Mouse (Mus musculus) hematopoietic stem cell, adult 5-6 weeks (primary cell): ENCODE measurements around the gene Ccdc54. TPM values are rescaled to one million over a fixed set of nuclear protein-coding genes. Genes with fewer than 3 reads are reported as not detected.
A peak's percentile ranks its signal among the peaks of the same experiment; 100 is the strongest.

ENCODE experiments used
- ATAC-seq, 2 experiments: fragments of 125-278 bp in 1 of 2; replicated peaks in 1 of 2; 2 replicates each; pipeline ENCODE4 v1.8.0; 2016 to 2017; ENCODE audit warnings: inconsistent platforms in 2 of 2, mild to moderate bottlenecking in 2 of 2, moderate number of reproducible peaks in 2 of 2, low read depth in 1 of 2, moderate TSS enrichment in 1 of 2; ENCODE audit not compliant: low FRiP score in 2 of 2, poor library complexity in 2 of 2, severe bottlenecking in 2 of 2, insufficient read depth in 1 of 2, low TSS enrichment in 1 of 2
- total RNA-seq: library from RNA; stranded (forward); fragments of 172-1452, 232-1000 nt; gene quantifications from 2 replicates; pipeline ENCODE4 v1.2.3, GENCODE M21; 2017

The Ccdc54 gene
- total RNA-seq, 1 experiment from 2014 or later, result not detected

DNA sequence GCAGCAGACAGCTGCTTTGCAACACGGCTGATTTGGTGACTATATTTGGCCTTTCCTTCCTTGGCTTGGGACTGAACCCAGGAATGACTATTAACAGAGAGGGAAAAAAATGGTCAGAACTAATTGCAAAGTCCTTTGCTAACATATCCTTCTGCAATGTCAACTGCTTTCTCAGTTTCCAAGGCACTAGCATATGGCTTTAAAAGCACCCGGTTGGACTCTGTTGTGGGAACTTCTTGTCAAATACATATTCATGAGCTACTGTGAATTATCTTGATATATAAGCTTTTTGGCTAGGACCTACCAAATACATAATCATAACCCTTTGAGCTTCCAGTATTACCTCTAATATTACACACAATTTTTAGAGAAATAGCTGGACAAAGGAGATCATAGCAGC, 37.1 kb downstream of the Ccdc54 start:
- ATAC-seq, result no peak

DNA sequence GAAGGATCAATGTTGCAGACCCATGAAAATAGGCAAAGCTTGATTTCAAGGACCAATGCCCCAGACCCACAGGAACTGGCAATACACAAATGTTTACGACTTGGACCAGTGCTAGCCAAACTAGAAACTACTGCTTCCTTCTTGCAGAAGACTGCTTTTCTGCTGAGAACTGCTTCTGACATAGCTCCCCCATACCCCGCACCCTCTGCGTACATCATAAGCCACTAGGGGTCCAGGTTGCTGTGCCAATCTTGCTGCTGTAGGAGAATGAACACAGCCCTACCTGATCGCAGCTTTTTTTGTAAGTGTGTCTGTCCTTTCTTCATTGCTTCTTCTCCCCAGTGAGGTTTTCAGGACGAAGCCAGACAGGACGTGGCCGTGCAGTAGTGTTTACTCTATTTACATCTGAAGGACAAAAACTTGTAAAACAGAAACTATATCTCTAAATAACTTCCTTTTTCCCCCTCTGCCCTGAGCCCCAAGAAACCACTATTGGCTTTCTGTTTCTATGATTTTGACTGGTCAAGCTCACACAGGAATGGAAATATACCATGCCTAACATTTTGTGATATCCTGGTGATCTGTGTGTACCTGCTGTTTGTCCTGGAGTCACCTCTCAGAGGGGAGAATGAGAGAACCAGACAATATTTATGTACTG, 39.0 kb downstream of the Ccdc54 start:
- peak; percentile 68 to 89; a peak in 3 of 4 replicates for ATAC-seq

GRCm38 (mm10) chr16:50550927-50551326, 40.0 kb downstream of the Ccdc54 start:
- no peak for ATAC-seq

- ATAC-seq, result peak; percentile 69 to 86
Measured at GRCm38 (mm10) chr16:50542554-50543333, 48.2 kb downstream of the Ccdc54 start.

Other genes starting within 250 kb of the Ccdc54 start
- gene Bbx, start 158.8 kb downstream of the Ccdc54 start, total RNA-seq, result 62.0 and 70.7 TPM in 2 replicates